Mouse (Mus musculus): ENCODE results near the gene Strap.
A peak's percentile ranks its signal among the peaks of the same experiment; 100 is the strongest.

Strap gene

GRCm38 (mm10) chr6:137722220-137722931 is 12.5 kb upstream of the Strap start:
- no peak for DNase-seq (ENCODE audit: low spot score)

GRCm38 (mm10) chr6:137723898-137724297 is 11.0 kb upstream of the Strap start:
- DNase-seq (ENCODE audit: low spot score) = no peak

- DNase-seq (ENCODE audit: low spot score) = no peak
Measured at GRCm38 (mm10) chr6:137734460-137734845, 425 bp upstream of the Strap start.

- DNase-seq (ENCODE audit: low spot score) = no peak
Measured at GRCm38 (mm10) chr6:137735671-137736238, 877 bp downstream of the Strap start.

GRCm38 (mm10) chr6:137740972-137741371 is 6.1 kb downstream of the Strap start:
- no peak for DNase-seq (ENCODE audit: low spot score)

GRCm38 (mm10) chr6:137744700-137745099 is 9.8 kb downstream of the Strap start:
- DNase-seq (ENCODE audit: low spot score) = no peak

- DNase-seq (ENCODE audit: low spot score) = no peak
Measured at GRCm38 (mm10) chr6:137747174-137747928, 12.5 kb downstream of the Strap start.

GRCm38 (mm10) chr6:137751551-137752274 is 16.8 kb downstream of the Strap start:
- no peak for DNase-seq (ENCODE audit: low spot score)

GRCm38 (mm10) chr6:137752275-137752655 is 17.4 kb downstream of the Strap start:
- no peak for DNase-seq (ENCODE audit: low spot score)

- DNase-seq (ENCODE audit: low spot score) = peak; percentile 86
Measured at GRCm38 (mm10) chr6:137754056-137754856, 19.4 kb downstream of the Strap start, which contains the start of gene Dera. Gene Dera (plus strand): TSS chr6:137754546.

GRCm38 (mm10) chr6:137754857-137755232 is 20.0 kb downstream of the Strap start:
- no peak for DNase-seq (ENCODE audit: low spot score)

GRCm38 (mm10) chr6:137756310-137756709 is 21.4 kb downstream of the Strap start:
- DNase-seq (ENCODE audit: low spot score) = no peak

GRCm38 (mm10) chr6:137757891-137758290 is 23.0 kb downstream of the Strap start:
- DNase-seq (ENCODE audit: low spot score) = no peak

GRCm38 (mm10) chr6:137759681-137760080 is 24.8 kb downstream of the Strap start:
- no peak for DNase-seq (ENCODE audit: low spot score)

- DNase-seq (ENCODE audit: low spot score) = no peak
Measured at GRCm38 (mm10) chr6:137760966-137761365, 26.1 kb downstream of the Strap start.

GRCm38 (mm10) chr6:137764572-137765210 is 29.8 kb downstream of the Strap start:
- DNase-seq (ENCODE audit: low spot score) = no peak

GRCm38 (mm10) chr6:137766177-137766576 is 31.3 kb downstream of the Strap start:
- no peak for DNase-seq (ENCODE audit: low spot score)

GRCm38 (mm10) chr6:137771621-137772250 is 36.9 kb downstream of the Strap start:
- no peak for DNase-seq (ENCODE audit: low spot score)

- DNase-seq (ENCODE audit: low spot score) = no peak
Measured at GRCm38 (mm10) chr6:137772918-137773636, 38.2 kb downstream of the Strap start.

GRCm38 (mm10) chr6:137773637-137774028 is 38.8 kb downstream of the Strap start:
- DNase-seq (ENCODE audit: low spot score) = no peak

All from testis, postnatal 14 days (tissue).